Mouse (Mus musculus) heart, embryonic 15.5 days (tissue): ENCODE measurements around the gene Kcnmb4. TPM values are rescaled to one million over a fixed set of nuclear protein-coding genes. Genes with fewer than 3 reads are reported as not detected.

Experiments used
- ATAC-seq: fragments of 200-750 bp; cut with Nextera tagmentation; replicated peaks from 2 replicates; pipeline ENCODE4 v1.8.0; 2017; ENCODE audit warnings: low read depth, moderate TSS enrichment; ENCODE audit not compliant: insufficient number of reproducible peaks, insufficient read depth, low FRiP score
- H3K27ac ChIP-seq: fragments of 300-500 bp; sonication (generic); 2 replicates; pipeline ENCODE4 v1.5.1; 2015; ENCODE audit warnings: mild to moderate bottlenecking, inconsistent platforms
- H3K27me3 ChIP-seq: fragments of 300-500 bp; sonication (generic); 2 replicates; pipeline ENCODE4 v1.6.1; 2015; ENCODE audit warnings: inconsistent platforms
- H3K36me3 ChIP-seq: fragments of 300-500 bp; sonication (generic); 2 replicates; pipeline ENCODE4 v1.6.1; 2015; ENCODE audit warnings: mild to moderate bottlenecking, inconsistent platforms
- H3K4me1 ChIP-seq: fragments of 300-500 bp; sonication (generic); replicated peaks from 2 replicates; pipeline ENCODE4 v1.6.1; 2015; ENCODE audit warnings: inconsistent platforms
- H3K4me2 ChIP-seq: fragments of 300-500 bp; sonication (generic); 2 replicates; pipeline ENCODE4 v1.6.1; 2015; ENCODE audit warnings: inconsistent platforms, mild to moderate bottlenecking, moderate library complexity
- H3K4me3 ChIP-seq: fragments of 300-500 bp; sonication (generic); 2 replicates; pipeline ENCODE4 v1.5.1; 2015; ENCODE audit warnings: mild to moderate bottlenecking, inconsistent platforms
- H3K9ac ChIP-seq: fragments of 300-500 bp; sonication (generic); 2 replicates; pipeline ENCODE4 v1.6.1; 2015; ENCODE audit warnings: mild to moderate bottlenecking, inconsistent platforms
- H3K9me3 ChIP-seq: fragments of 300-500 bp; sonication (generic); replicated peaks from 2 replicates; pipeline ENCODE4 v1.6.1; 2016; ENCODE audit warnings: inconsistent platforms
- WGBS: fragments of 180-500 bp; shearing (Covaris S2); methylation state at CpG from one replicate; pipeline ENCODE4 v1.1.7; 2015; ENCODE audit warnings: mixed read lengths; 5-methylcytosine and 5-hydroxymethylcytosine counted together
- polyA plus RNA-seq: library from polyadenylated mRNA; unstranded; fragments of >200 nt; fragmentation: Nextera tagmentation; extraction: Ambion mirVana; gene quantifications from 2 replicates; pipeline ENCODE4 v1.2.1, GENCODE M21; 2015

Kcnmb4 gene
- polyA plus RNA-seq, 1 experiment from 2014 or later = 3.7 TPM

DNA sequence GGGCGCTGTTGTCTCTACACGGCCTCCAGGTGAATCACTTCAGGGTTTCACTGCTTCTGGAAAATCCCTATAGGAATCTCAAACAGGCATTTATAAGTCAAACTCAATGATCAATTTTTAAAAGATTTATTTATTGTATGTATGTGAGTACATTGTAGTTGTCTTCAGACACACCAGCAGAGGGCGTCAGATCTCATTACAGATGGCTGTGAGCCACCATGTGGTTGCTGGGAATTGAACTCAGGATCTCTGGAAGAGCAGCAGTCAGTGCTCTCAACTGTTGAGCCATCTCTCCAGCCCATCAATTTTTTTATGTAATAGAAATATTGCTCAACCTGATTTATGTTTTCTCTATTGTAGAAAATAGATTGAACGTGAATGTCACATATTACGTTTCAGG is 7.3 kb upstream of the Kcnmb4 start:
- no peak for ATAC-seq
- 0 out of 2 replicates have a peak, but pooled peaks cover 5% of the 10 kb centered on the region for H3K9me3 ChIP-seq
- WGBS = 90% methylated on average over 5 of the region's 5 CpGs
- H3K4me2 ChIP-seq = no peak overlapping the region
- no peak overlapping the region for H3K4me3 ChIP-seq
- H3K9ac ChIP-seq = no peak overlapping the region
- no peak overlapping the region for H3K27ac ChIP-seq
- no peaks in the 10 kb centered on the region for H3K27me3 ChIP-seq
- H3K36me3 ChIP-seq = peaks cover 31% of the 10 kb centered on the region
- no peaks in the 10 kb centered on the region for H3K4me1 ChIP-seq

- no peaks in the 10 kb centered on the region for H3K36me3 ChIP-seq
- ATAC-seq = no peak
- H3K27ac ChIP-seq = no peak overlapping the region
- no peaks in the 10 kb centered on the region for H3K27me3 ChIP-seq
- H3K4me3 ChIP-seq = no peak overlapping the region
- H3K9ac ChIP-seq = no peak overlapping the region
- H3K9me3 ChIP-seq = 0 out of 2 replicates have a peak, but pooled peaks cover 5% of the 10 kb centered on the region
- peaks cover 17% of the 10 kb centered on the region for H3K4me1 ChIP-seq
- 93% methylated on average over 3 of the region's 3 CpGs for WGBS
- H3K4me2 ChIP-seq = no peak overlapping the region
These were observed 2.9 kb upstream of the Kcnmb4 start for GRCm38 (mm10) chr10:116476559-116476958.

DNA sequence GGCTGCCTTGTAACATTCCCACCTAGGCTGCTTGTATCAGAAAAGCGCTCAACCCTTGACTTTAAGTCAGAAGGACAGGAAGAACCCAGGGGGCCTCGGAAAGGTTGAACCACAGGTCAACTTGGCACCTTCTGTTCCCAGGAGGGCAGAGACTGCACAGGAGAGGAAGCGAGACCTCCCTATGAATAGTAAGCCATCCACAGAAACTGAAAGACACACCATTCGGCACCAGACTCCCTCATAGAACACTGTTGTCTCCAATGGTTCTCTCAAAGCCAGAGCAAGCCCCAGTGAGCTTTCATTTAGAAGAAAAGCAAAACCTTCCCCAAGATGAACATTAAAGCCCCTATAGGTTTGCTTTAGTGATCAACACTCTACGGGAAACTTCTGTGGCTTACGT is 2.0 kb upstream of the Kcnmb4 start:
- H3K27me3 ChIP-seq = no peaks in the 10 kb centered on the region
- no peak overlapping the region for H3K9ac ChIP-seq
- no peak overlapping the region for H3K27ac ChIP-seq
- H3K4me1 ChIP-seq = peaks cover 17% of the 10 kb centered on the region
- H3K4me3 ChIP-seq = no peak overlapping the region
- H3K4me2 ChIP-seq = no peak overlapping the region
- H3K9me3 ChIP-seq = 0 out of 2 replicates have a peak, but pooled peaks cover 5% of the 10 kb centered on the region
- WGBS = 57% methylated on average over 6 of the region's 6 CpGs
- ATAC-seq = no peak
- H3K36me3 ChIP-seq = no peaks in the 10 kb centered on the region

DNA sequence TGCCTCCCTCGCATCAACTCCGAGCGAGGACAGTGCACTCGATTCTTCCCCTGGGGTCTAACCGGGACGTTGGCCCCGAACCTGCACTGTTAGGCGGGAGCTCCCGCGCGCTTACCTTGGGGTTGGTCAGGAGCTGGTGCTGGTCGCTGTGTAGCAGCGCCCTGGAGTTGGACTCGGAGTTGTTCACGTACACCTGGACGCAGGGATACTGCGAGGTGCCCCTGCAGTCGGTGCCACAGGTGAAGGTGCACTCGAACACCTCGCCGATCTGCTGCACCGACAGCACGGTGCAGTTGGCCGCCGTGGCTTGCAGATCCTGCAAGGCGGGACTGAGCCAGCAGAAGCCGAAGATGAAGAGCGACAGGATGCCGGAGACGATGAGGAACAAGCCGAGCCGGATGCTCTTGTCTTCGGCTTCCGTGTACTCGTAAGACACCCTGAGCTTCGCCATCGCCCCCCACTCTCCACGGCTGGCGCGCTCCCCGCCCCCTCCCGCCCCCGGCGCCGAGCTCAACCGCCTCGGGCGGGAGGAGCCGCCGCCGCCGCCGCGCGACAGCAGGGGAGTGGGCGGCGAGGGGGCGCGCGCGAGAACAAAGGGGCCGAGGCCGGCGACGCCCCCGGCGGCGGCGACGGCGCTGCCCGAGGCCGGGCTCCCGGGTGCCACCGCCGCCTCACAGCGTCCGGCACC is 463 bp downstream of the Kcnmb4 start:
- ATAC-seq = peak; percentile 64
- H3K27me3 ChIP-seq = no peaks in the 10 kb centered on the region
- H3K4me3 ChIP-seq = peak overlapping the region; percentile 67
- no peaks in the 10 kb centered on the region for H3K36me3 ChIP-seq
- H3K9ac ChIP-seq = peak overlapping the region; percentile 62
- H3K4me2 ChIP-seq = peak overlapping the region; percentile 99
- H3K4me1 ChIP-seq = peaks cover 17% of the 10 kb centered on the region
- H3K27ac ChIP-seq = no peak overlapping the region
- WGBS = under 1% methylated on average over 49 of the region's 78 CpGs
- H3K9me3 ChIP-seq = 0 out of 2 replicates have a peak, but pooled peaks cover 5% of the 10 kb centered on the region

GRCm38 (mm10) chr10:116472579-116472978 is 1.1 kb downstream of the Kcnmb4 start:
- Histone ChIP-seq H3K4me2 (peak overlapping the region; percentile 99), H3K27me3 (no peaks in the 10 kb centered on the region), H3K9me3 (0 out of 2 replicates have a peak, but pooled peaks cover 5% of the 10 kb centered on the region), H3K9ac (peak overlapping the region; percentile 62), H3K27ac (no peak overlapping the region), H3K4me1 (peaks cover 17% of the 10 kb centered on the region), H3K4me3 (peak overlapping the region; percentile 67), H3K36me3 (no peaks in the 10 kb centered on the region)
- no peak for ATAC-seq
- 10% methylated on average over 5 of the region's 5 CpGs for WGBS

DNA sequence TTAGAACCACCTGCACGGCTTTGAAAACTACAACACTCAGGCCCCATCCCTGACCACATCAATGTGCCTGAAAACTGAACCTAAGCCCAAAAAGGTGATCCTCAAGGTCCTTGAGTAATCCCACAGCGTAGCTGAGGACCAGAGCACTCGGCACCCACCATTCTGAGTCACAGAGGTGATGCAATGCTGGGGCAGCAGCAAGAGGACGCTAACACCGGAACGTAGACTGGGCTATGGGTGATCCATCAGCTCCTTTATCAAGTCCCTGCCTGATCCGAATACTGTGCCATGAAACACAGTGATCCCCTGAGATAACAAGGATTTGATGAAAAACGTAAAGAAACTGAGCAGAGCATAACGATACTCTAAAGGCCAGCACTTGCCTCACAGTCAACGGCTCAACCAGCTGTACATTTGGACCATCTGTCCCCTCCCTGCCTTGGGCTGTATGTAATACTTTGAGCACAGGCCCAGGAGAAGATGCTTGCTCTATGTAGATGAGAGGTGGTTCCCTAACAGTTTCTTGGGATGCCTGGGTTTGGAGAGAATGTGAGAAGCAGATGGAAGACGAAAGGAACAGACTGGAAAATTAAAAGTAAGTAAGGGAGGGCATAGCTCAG is 3.3 kb downstream of the Kcnmb4 start:
- Histone ChIP-seq H3K4me1 (peaks cover 17% of the 10 kb centered on the region), H3K4me3 (no peak overlapping the region), H3K4me2 (no peak overlapping the region), H3K27me3 (no peaks in the 10 kb centered on the region), H3K9me3 (no peaks in the 10 kb centered on the region), H3K9ac (no peak overlapping the region), H3K36me3 (no peaks in the 10 kb centered on the region), H3K27ac (no peak overlapping the region)
- ATAC-seq = no peak
- 79% methylated on average over 11 of the region's 11 CpGs for WGBS

DNA sequence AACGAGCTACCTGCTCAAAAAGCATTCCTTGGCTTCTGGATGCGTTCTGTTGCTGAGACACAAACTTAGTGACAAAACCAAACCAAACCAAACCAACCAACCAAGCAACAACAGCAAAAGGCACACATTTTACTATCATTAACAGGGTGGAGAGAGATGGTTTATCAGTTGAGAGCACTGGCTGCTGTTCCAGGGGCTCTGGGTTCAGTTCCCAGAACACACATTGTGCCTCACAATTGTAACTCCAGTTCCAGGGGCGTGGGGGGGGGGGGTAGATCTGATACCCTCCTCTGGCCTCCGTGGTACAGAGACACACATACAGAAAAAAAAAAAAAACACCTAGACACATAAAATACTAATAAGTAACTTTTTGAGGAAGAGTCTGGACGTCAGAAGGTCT is 5.6 kb downstream of the Kcnmb4 start:
- Histone ChIP-seq H3K4me1 (peaks cover 9% of the 10 kb centered on the region), H3K36me3 (no peaks in the 10 kb centered on the region), H3K27ac (no peak overlapping the region), H3K27me3 (no peaks in the 10 kb centered on the region), H3K4me3 (no peak overlapping the region), H3K9me3 (no peaks in the 10 kb centered on the region), H3K4me2 (no peak overlapping the region), H3K9ac (no peak overlapping the region)
- 78% methylated on average over 5 of the region's 5 CpGs for WGBS
- ATAC-seq = no peak

DNA sequence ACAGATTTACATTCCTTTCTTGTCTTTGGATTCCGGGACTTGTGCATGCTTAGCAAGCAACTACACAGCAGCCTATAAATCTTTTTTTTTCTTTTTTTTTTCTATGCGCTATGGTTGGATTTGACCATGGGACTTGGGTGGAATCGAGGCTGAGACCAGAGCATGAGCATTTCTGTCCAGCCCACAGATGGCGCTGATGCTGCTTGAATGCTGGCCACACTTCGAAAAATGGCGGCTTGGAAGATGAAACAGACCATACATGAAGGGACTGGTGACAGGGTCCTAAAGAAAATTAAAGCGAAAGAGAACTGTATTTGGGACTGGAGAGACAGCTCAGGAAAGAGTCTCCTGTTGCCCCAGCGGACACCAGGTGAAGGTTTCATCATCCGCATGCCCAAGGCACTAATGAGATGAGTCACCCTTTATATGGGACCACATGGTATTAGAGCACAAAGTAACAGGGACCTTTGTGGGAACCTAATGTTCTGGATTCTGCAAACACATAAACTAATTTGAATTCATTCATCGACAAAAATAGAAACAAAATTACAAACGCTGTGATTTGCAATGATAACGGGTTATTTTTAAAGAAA is 9.8 kb downstream of the Kcnmb4 start:
- no peak overlapping the region for H3K4me3 ChIP-seq
- no peaks in the 10 kb centered on the region for H3K4me1 ChIP-seq
- WGBS = 88% methylated on average over 12 of the region's 12 CpGs
- no peaks in the 10 kb centered on the region for H3K9me3 ChIP-seq
- no peak overlapping the region for H3K27ac ChIP-seq
- H3K4me2 ChIP-seq = no peak overlapping the region
- no peaks in the 10 kb centered on the region for H3K27me3 ChIP-seq
- H3K9ac ChIP-seq = no peak overlapping the region
- ATAC-seq = no peak
- H3K36me3 ChIP-seq = no peaks in the 10 kb centered on the region

GRCm38 (mm10) chr10:116461443-116461842 is 12.2 kb downstream of the Kcnmb4 start:
- WGBS = 94% methylated on average over 9 of the region's 9 CpGs
- no peak overlapping the region for H3K27ac ChIP-seq
- H3K4me2 ChIP-seq = no peak overlapping the region
- H3K36me3 ChIP-seq = no peaks in the 10 kb centered on the region
- ATAC-seq = no peak
- no peak overlapping the region for H3K9ac ChIP-seq
- H3K4me3 ChIP-seq = no peak overlapping the region
- no peaks in the 10 kb centered on the region for H3K4me1 ChIP-seq
- H3K9me3 ChIP-seq = no peaks in the 10 kb centered on the region
- no peaks in the 10 kb centered on the region for H3K27me3 ChIP-seq

- ATAC-seq = no peak
- Histone ChIP-seq H3K27ac (no peak overlapping the region), H3K4me1 (no peaks in the 10 kb centered on the region), H3K27me3 (no peaks in the 10 kb centered on the region), H3K4me3 (no peak overlapping the region), H3K4me2 (no peak overlapping the region), H3K9ac (no peak overlapping the region), H3K36me3 (no peaks in the 10 kb centered on the region), H3K9me3 (no peaks in the 10 kb centered on the region)
- 87% methylated on average over 9 of the region's 9 CpGs for WGBS
These were observed 14.9 kb downstream of the Kcnmb4 start for GRCm38 (mm10) chr10:116458786-116459185.

GRCm38 (mm10) chr10:116452771-116453170 is 20.9 kb downstream of the Kcnmb4 start:
- Histone ChIP-seq H3K4me2 (no peak overlapping the region), H3K27ac (no peak overlapping the region), H3K36me3 (no peaks in the 10 kb centered on the region), H3K9me3 (no peaks in the 10 kb centered on the region), H3K4me1 (peaks cover 3% of the 10 kb centered on the region; the same call in 1 of the 2 replicates), H3K9ac (no peak overlapping the region), H3K27me3 (no peaks in the 10 kb centered on the region), H3K4me3 (no peak overlapping the region)
- no peak for ATAC-seq
- WGBS = 91% methylated on average over 7 of the region's 7 CpGs
